Mouse (Mus musculus) kidney, embryonic 14.5 days (tissue): ENCODE measurements around the gene Kcnj6. TPM values are rescaled to one million over a fixed set of nuclear protein-coding genes. Genes with fewer than 3 reads are reported as not detected.
A peak's percentile ranks its signal among the peaks of the same experiment; 100 is the strongest.

Experiments
- ATAC-seq: fragments of 200-750 bp; cut with Nextera tagmentation; 2 replicates; pipeline ENCODE4 v1.8.0; 2017; ENCODE audit warnings: moderate number of reproducible peaks, mild to moderate bottlenecking, moderate TSS enrichment, moderate library complexity; ENCODE audit not compliant: low FRiP score, low TSS enrichment
- H3K27ac ChIP-seq: fragments of 300-500 bp; sonication (generic); 2 replicates; pipeline ENCODE4 v1.5.1; 2014; ENCODE audit warnings: low read depth, mild to moderate bottlenecking, low read length, moderate library complexity, mixed read lengths
- H3K27me3 ChIP-seq: fragments of 300-500 bp; sonication (generic); 2 replicates; pipeline ENCODE4 v1.6.1; 2014; ENCODE audit warnings: mild to moderate bottlenecking, low read length; ENCODE audit not compliant: control insufficient read depth, insufficient read depth
- H3K36me3 ChIP-seq: fragments of 300-500 bp; sonication (generic); 2 replicates; pipeline ENCODE4 v1.6.1; 2014; ENCODE audit warnings: low read length, mixed read lengths; ENCODE audit not compliant: control insufficient read depth, insufficient read depth
- H3K4me1 ChIP-seq: fragments of 300-500 bp; sonication (generic); 2 replicates; pipeline ENCODE4 v1.6.1; 2014; ENCODE audit warnings: low read length, mixed read lengths; ENCODE audit not compliant: control insufficient read depth, insufficient read depth
- H3K4me2 ChIP-seq: fragments of 300-500 bp; sonication (generic); replicated peaks from 2 replicates; pipeline ENCODE4 v1.6.1; 2014; ENCODE audit warnings: low read depth, mild to moderate bottlenecking, low read length
- H3K4me3 ChIP-seq: fragments of 300-500 bp; sonication (generic); 2 replicates; pipeline ENCODE4 v1.5.1; 2014; ENCODE audit warnings: mild to moderate bottlenecking, low read length
- H3K9ac ChIP-seq: fragments of 300-500 bp; sonication (generic); 2 replicates; pipeline ENCODE4 v1.6.1; 2014; ENCODE audit warnings: low read depth, mild to moderate bottlenecking, low read length, moderate library complexity
- H3K9me3 ChIP-seq: fragments of 300-500 bp; sonication (generic); 2 replicates; pipeline ENCODE4 v1.6.1; 2016; ENCODE audit warnings: low read length; ENCODE audit not compliant: control insufficient read depth
- WGBS: fragments of 180-500 bp; shearing (Covaris S2); extraction: QIAGEN DNeasy Blood & Tissue Kit; methylation state at CpG from one replicate; pipeline ENCODE4 v1.1.7; 2014; 5-methylcytosine and 5-hydroxymethylcytosine counted together
- polyA plus RNA-seq: library from polyadenylated mRNA; unstranded; fragments of >200 nt; fragmentation: Nextera tagmentation; extraction: Ambion mirVana; gene quantifications from 2 replicates; pipeline ENCODE4 v1.2.1, GENCODE M21; 2014

Kcnj6 gene
- polyA plus RNA-seq, 1 experiment from 2014 or later = not detected

DNA sequence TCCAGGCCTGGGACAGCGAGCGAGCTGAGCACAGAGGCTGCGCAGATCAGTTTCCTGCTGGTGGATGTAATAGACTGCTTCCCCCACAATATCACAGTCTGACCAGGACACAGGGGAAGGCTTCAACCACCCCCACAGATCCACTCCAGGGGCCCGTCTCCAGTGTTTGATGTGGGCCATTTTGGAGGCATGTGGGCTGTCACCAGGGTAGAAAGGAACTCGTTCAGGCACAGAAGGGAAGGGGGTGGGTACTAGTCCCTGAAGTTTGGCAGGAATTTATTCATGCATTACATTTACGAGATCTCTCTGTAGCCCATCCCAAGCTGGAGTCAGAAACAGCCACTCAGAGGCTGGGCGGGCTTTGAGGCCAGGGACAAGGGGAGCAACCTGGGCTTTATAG lies 115.4 kb downstream of the Kcnj6 start:
- ATAC-seq = peak; percentile 39; the same call in 1 of the 2 replicates
- no peak overlapping the region for H3K9ac ChIP-seq
- H3K27ac ChIP-seq = no peak overlapping the region
- no peaks in the 10 kb centered on the region for H3K27me3 ChIP-seq
- H3K4me3 ChIP-seq = no peak overlapping the region
- no peaks in the 10 kb centered on the region for H3K9me3 ChIP-seq
- no peaks in the 10 kb centered on the region for H3K4me1 ChIP-seq
- no peaks in the 10 kb centered on the region for H3K36me3 ChIP-seq
- no peak overlapping the region for H3K4me2 ChIP-seq
- WGBS = 45% methylated on average over 7 of the region's 7 CpGs

DNA sequence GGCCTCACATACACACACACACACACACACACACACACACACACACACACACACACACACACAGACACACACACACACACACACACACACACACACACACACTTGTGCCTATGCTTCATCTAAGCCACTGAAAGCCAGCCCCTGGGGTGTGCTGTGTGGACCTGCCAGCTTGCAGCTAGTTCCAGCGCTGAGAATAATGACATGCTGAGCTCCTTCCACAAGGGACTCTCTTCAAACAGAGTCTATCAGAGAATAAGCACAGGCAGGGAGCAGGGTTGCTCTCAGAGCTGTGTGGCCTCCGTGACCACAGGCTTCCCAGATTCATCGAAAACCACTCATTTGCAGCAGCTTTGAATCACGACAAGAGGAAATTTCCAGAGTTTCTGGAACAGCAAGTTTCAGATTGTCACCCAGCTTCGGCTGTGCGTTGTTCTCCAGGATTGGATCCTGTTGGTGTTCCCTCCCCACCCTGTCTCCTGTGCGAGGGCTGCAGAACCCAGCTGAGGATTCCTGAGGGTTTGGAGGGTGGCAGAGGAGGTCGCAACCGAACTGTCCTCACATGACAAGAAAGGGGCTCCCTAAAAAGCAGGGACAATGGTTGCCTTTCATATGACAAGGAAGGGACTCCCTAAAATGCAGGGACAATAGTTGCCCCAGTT lies 124.8 kb downstream of the Kcnj6 start:
- WGBS = 55% methylated on average over 9 of the region's 9 CpGs

DNA sequence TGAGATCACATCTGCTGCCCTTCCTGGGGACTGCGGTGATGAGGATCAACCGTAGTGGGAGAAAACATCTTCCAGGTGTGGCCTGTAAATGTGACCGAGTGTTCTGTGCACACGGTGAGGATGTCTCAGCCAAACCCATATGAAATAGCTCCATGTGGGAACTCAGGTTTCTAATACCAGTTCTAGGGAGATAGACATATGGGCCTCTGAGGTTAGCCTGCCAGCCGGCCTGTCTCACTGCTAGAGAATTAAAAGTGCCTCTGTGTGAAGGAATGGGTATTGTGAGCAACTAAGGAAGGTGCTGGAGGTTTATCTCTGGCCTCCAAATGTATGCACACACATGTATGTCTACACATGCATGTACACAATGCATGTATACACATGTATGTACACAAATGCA lies 129.1 kb downstream of the Kcnj6 start:
- 64% methylated on average over 5 of the region's 5 CpGs for WGBS
- H3K36me3 ChIP-seq = no peaks in the 10 kb centered on the region
- H3K4me1 ChIP-seq = no peaks in the 10 kb centered on the region
- H3K27me3 ChIP-seq = no peaks in the 10 kb centered on the region
- no peak overlapping the region for H3K4me2 ChIP-seq
- H3K4me3 ChIP-seq = no peak overlapping the region
- no peaks in the 10 kb centered on the region for H3K9me3 ChIP-seq
- H3K9ac ChIP-seq = no peak overlapping the region
- H3K27ac ChIP-seq = no peak overlapping the region
- ATAC-seq = no peak

More for the DNA sequence above, 124.8 kb downstream of the Kcnj6 start:
- no peak overlapping the region for H3K27ac ChIP-seq
- ATAC-seq = no peak
- H3K9me3 ChIP-seq = no peaks in the 10 kb centered on the region
- no peak overlapping the region for H3K4me3 ChIP-seq
- no peak overlapping the region for H3K9ac ChIP-seq
- H3K4me2 ChIP-seq = no peak overlapping the region
- H3K36me3 ChIP-seq = no peaks in the 10 kb centered on the region
- no peaks in the 10 kb centered on the region for H3K4me1 ChIP-seq
- no peaks in the 10 kb centered on the region for H3K27me3 ChIP-seq

DNA sequence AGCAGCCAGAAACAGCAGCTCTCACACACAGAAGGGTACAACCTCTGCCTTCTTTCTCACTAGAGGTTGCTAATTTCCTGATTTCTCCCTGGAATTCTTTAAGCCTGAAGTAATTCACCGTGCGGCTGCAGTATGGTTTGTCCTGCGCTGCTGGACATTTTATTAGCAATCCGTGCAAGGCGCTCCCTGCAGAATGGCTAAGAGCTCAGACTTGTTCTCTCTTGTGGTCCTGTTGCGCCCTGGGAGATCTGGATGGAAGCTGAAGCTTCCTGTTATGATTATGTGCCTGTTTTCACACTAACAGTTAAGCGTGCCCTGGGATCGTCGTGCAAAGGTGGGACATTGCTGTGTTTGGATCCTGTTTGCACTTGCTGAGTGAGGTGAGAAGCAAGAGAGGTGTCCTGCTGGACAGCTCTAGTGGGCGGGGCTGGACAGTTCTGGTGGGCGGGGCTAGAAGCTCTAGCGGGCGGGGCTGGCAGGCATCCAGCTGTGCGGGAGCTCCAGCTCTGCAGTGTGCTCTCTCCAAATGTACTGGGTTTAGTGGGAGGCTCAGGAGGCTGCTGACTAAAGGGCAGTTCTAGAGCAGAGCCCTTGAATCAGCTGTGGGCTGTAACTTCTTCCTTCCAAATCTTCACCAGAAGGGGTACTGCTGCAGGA lies 131.1 kb downstream of the Kcnj6 start:
- H3K9ac ChIP-seq = no peak overlapping the region
- H3K4me3 ChIP-seq = no peak overlapping the region
- no peak overlapping the region for H3K4me2 ChIP-seq
- no peak overlapping the region for H3K27ac ChIP-seq
- H3K27me3 ChIP-seq = no peaks in the 10 kb centered on the region
- peak; percentile 75 for ATAC-seq
- no peaks in the 10 kb centered on the region for H3K36me3 ChIP-seq
- no peaks in the 10 kb centered on the region for H3K4me1 ChIP-seq
- 42% methylated on average over 14 of the region's 14 CpGs for WGBS
- no peaks in the 10 kb centered on the region for H3K9me3 ChIP-seq

DNA sequence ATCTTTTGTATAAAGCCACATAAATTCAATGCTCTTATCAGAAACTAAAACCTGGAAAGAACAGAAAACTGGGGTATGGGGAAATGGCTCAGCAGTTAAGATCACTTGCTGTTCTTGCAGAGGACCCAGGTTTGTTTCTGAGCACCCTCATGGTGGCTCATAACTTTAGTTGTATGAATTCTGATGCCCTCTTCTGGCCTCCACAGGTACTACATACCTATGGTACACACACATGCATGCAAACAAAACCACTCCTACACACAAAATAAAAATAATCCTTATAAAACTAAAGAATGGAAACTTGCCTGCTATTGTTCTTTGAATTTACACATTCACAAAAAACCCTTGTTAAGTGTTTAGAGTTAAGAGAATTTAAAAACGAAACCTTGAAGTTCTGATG lies 131.7 kb downstream of the Kcnj6 start:
- WGBS = 93% methylated on average over 1 of the region's 1 CpGs
- no peak for ATAC-seq
- H3K27me3 ChIP-seq = no peaks in the 10 kb centered on the region
- H3K4me3 ChIP-seq = no peak overlapping the region
- no peaks in the 10 kb centered on the region for H3K36me3 ChIP-seq
- H3K9ac ChIP-seq = no peak overlapping the region
- no peaks in the 10 kb centered on the region for H3K4me1 ChIP-seq
- H3K27ac ChIP-seq = no peak overlapping the region
- H3K4me2 ChIP-seq = no peak overlapping the region
- no peaks in the 10 kb centered on the region for H3K9me3 ChIP-seq

DNA sequence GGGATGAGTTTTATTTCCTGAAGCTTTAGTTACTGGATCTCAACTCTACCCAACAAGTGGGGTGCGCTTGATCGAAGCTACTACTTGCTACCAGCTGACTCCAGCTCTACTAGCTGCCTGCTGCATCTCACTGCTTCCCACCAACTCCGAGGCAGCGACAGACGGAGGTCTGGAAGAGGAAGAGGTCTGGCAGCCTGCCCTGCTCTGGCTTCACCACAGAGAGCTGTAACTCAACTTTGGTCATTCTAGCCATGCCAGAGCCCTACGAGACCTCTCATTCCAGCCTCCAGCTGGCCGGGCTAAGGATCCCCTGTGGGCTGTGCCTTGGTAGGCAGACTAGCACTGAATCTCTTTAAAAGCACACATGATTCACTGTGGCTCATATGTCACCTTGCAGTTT lies 132.4 kb downstream of the Kcnj6 start:
- WGBS = 84% methylated on average over 7 of the region's 7 CpGs
- Histone ChIP-seq H3K4me3 (no peak overlapping the region), H3K27ac (no peak overlapping the region)

DNA sequence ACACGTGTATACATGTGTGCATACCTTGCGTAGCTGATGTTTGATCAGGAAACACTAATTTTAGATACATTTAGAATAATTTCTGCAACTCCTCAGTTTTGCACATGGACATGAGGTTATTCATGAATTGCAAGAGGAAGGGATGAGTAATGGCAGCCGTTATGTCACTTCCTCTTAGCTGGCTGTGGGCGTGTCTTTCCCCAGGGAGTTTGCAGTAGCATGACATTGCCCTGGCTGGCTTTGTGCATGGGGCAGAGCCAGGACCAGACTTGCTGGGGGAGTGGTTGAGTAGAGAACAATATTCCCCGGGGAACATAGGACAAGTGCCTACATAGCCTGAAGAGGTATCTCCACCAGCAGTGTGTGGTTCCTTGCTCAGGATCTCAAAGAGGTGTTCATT lies 134.0 kb downstream of the Kcnj6 start:
- no peak for ATAC-seq
- H3K36me3 ChIP-seq = no peaks in the 10 kb centered on the region
- no peak overlapping the region for H3K9ac ChIP-seq
- WGBS = 87% methylated on average over 5 of the region's 5 CpGs
- H3K4me2 ChIP-seq = no peak overlapping the region
- no peak overlapping the region for H3K4me3 ChIP-seq
- H3K27me3 ChIP-seq = no peaks in the 10 kb centered on the region
- no peaks in the 10 kb centered on the region for H3K9me3 ChIP-seq
- no peak overlapping the region for H3K27ac ChIP-seq
- no peaks in the 10 kb centered on the region for H3K4me1 ChIP-seq

More for the DNA sequence above, 132.4 kb downstream of the Kcnj6 start:
- H3K4me1 ChIP-seq = no peaks in the 10 kb centered on the region
- no peaks in the 10 kb centered on the region for H3K36me3 ChIP-seq
- H3K4me2 ChIP-seq = no peak overlapping the region
- H3K9me3 ChIP-seq = no peaks in the 10 kb centered on the region
- ATAC-seq = no peak
- H3K27me3 ChIP-seq = no peaks in the 10 kb centered on the region
- H3K9ac ChIP-seq = no peak overlapping the region

DNA sequence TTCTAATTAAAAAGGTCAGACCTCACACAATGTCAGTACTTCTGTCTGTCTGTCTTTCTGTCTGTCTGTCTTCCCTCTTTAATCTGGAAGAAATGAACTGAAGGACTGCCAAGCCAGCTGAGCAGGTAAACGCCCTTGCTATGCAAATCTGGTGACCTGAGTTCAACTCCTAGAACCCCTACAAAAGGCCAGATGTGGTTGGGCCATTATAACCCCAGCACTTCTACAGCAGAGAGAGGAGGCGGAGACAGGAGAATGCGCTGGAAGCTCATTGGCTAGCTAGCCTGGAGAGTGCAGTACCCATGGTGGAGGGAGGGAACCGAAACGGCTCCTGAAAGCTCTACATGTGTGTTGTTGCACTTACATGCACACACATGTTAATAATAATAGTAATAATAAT lies 141.5 kb downstream of the Kcnj6 start:
- no peaks in the 10 kb centered on the region for H3K36me3 ChIP-seq
- WGBS = 90% methylated on average over 5 of the region's 5 CpGs
- no peak for ATAC-seq

DNA sequence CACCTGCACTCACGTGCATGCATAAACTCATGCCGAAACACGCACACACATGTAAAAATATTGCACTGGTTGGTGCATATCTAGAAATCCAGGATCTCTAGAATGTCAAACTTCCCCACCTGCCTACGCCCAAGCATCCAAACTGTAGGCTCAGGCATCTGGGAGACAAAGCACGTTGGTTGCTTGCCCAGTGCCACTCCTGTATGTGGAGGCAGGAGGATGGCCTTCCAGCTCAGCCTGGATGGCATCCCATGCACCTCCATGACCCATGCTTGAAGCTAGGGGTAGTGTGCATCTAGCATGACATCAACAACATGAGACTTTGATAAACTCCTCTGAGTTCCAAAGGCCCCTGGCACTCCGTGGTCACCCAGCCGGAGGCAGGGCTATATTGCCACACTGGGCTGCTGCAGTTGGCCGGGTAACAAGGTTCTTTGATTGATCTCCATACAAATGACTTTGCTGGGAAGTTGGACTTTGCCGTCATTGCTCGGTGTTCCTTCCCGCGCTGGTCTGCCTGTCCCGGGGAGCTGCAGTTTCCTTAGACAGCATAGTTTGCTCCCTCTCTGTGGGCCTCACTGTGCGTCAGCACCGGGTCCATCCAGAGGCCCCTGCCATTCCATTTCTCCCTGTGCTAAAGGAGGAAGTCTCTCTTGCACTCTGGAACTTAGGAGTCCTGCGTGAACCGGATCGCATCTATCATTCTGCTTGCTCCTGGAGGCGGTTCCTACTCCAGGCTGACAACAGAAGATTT lies 144.9 kb downstream of the Kcnj6 start:
- 49% methylated on average over 19 of the region's 19 CpGs for WGBS
- no peak overlapping the region for H3K27ac ChIP-seq
- peak; percentile 48; the same call in 1 of the 2 replicates for ATAC-seq
- H3K4me2 ChIP-seq = no peak overlapping the region
- H3K4me1 ChIP-seq = 0 out of 2 replicates have a peak, but pooled peaks cover 5% of the 10 kb centered on the region
- no peak overlapping the region for H3K4me3 ChIP-seq
- no peak overlapping the region for H3K9ac ChIP-seq
- no peaks in the 10 kb centered on the region for H3K9me3 ChIP-seq
- no peaks in the 10 kb centered on the region for H3K27me3 ChIP-seq
- no peaks in the 10 kb centered on the region for H3K36me3 ChIP-seq

More for the DNA sequence above, 141.5 kb downstream of the Kcnj6 start:
- no peaks in the 10 kb centered on the region for H3K9me3 ChIP-seq
- H3K27ac ChIP-seq = no peak overlapping the region
- H3K4me3 ChIP-seq = no peak overlapping the region
- no peak overlapping the region for H3K4me2 ChIP-seq
- no peak overlapping the region for H3K9ac ChIP-seq
- H3K4me1 ChIP-seq = 0 out of 2 replicates have a peak, but pooled peaks cover 5% of the 10 kb centered on the region
- no peaks in the 10 kb centered on the region for H3K27me3 ChIP-seq
